Mouse (Mus musculus) heart, postnatal 0 days (tissue): Measurements from ENCODE around the gene Rd3l. TPM values are rescaled to one million over a fixed set of nuclear protein-coding genes. Genes with fewer than 3 reads are reported as not detected.
A peak's percentile ranks its signal among the peaks of the same experiment; 100 is the strongest.

Experiments used
- ATAC-seq: fragments of 200-750 bp; cut with Nextera tagmentation; 2 replicates; pipeline ENCODE4 v1.8.0; 2017; ENCODE audit warnings: low read depth, moderate number of reproducible peaks, moderate library complexity; ENCODE audit not compliant: insufficient read depth
- DNase-seq: peaks from one replicate; pipeline ENCODE4 v3.0.0-alpha.2; 2016; ENCODE audit warnings: low spot score
- H3K27ac ChIP-seq: fragments of 300-500 bp; sonication (generic); 2 replicates; pipeline ENCODE4 v1.5.1; 2014; ENCODE audit warnings: low read depth, mild to moderate bottlenecking
- H3K27me3 ChIP-seq: fragments of 300-500 bp; sonication (generic); 2 replicates; pipeline ENCODE4 v1.6.1; 2014; ENCODE audit warnings: low read length, mixed read lengths; ENCODE audit not compliant: control insufficient read depth, insufficient read depth
- H3K36me3 ChIP-seq: fragments of 300-500 bp; sonication (generic); replicated peaks from 2 replicates; pipeline ENCODE4 v1.6.1; 2014; ENCODE audit warnings: low read length, mixed read lengths; ENCODE audit not compliant: control insufficient read depth, insufficient read depth
- H3K4me1 ChIP-seq: fragments of 300-500 bp; sonication (generic); 2 replicates; pipeline ENCODE4 v1.6.1; 2014; ENCODE audit warnings: antibody characterized with exemption; ENCODE audit not compliant: control insufficient read depth, insufficient read depth
- H3K4me2 ChIP-seq: fragments of 300-500 bp; sonication (generic); 2 replicates; pipeline ENCODE4 v1.6.1; 2014; ENCODE audit warnings: low read depth, mild to moderate bottlenecking, low read length, moderate library complexity
- H3K4me3 ChIP-seq: fragments of 300-500 bp; sonication (generic); 2 replicates; pipeline ENCODE4 v1.5.1; 2014; ENCODE audit warnings: low read depth, low read length
- H3K9ac ChIP-seq: fragments of 300-500 bp; sonication (generic); replicated peaks from 2 replicates; pipeline ENCODE4 v1.6.1; 2014; ENCODE audit warnings: low read depth, low read length, mixed read lengths
- H3K9me3 ChIP-seq: fragments of 300-500 bp; sonication (generic); replicated peaks from 2 replicates; pipeline ENCODE4 v1.6.1; 2016; ENCODE audit warnings: low read length; ENCODE audit not compliant: control insufficient read depth
- CTCF ChIP-seq: IDR thresholded peaks from 2 replicates; pipeline ENCODE4 v1.5.1; 2016; ENCODE audit warnings: antibody characterized with exemption, control low read depth, low read depth
- EP300 ChIP-seq: IDR thresholded peaks from 2 replicates; pipeline ENCODE4 v1.6.1; 2016; ENCODE audit warnings: antibody characterized with exemption, low read depth
- WGBS: fragments of 180-500 bp; shearing (Covaris S2); extraction: QIAGEN DNeasy Blood & Tissue Kit; methylation state at CpG from one replicate; pipeline ENCODE4 v1.1.7; 2014; 5-methylcytosine and 5-hydroxymethylcytosine counted together
- polyA plus RNA-seq: library from polyadenylated mRNA; unstranded; fragments of >200 nt; fragmentation: Nextera tagmentation; extraction: Ambion mirVana; gene quantifications from 2 replicates; pipeline ENCODE4 v1.2.1, GENCODE M21; 2015
- total RNA-seq: library from RNA; depleted of rRNA; stranded (reverse); fragments of >200 nt; gene quantifications from 2 replicates; pipeline ENCODE4 v1.2.3, GENCODE M21; 2014; ENCODE audit warnings: low replicate concordance

Rd3l gene
- total and polyA plus RNA-seq, 2 experiments from 2014 or later: 0.77 TPM; not detected in 1

DNA sequence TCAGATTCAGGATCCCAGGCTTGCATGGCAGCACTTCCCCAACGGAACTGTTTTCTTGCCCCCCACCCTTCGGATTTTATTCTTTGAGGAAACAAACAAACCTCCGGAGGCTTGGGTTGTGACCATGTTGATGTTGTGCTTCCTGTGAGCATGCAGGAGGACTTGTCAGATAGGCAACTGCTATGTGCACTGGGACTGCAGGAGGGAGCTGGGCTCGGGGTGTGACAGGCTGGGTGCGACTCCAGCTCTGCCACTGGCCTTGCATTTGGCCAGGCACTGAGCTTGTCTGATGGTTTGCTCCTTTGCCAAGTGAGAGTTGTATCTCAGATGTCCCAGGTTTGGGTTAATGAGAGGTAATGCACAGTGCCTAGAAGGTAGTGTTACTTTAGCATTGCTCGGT, 2.8 kb downstream of the Rd3l start:
- 65% methylated on average over 6 of the region's 6 CpGs for WGBS

GRCm38 (mm10) chr12:111977138-111977537, 4.0 kb downstream of the Rd3l start:
- ATAC-seq: peak; percentile 83
- Histone ChIP-seq H3K27ac (peak overlapping the region; percentile 81), H3K9me3 (no peaks in the 10 kb centered on the region), H3K4me1 (peaks cover 14% of the 10 kb centered on the region), H3K4me3 (no peak overlapping the region), H3K4me2 (peak overlapping the region; percentile 15; the same call in 1 of the 2 replicates), H3K36me3 (no peaks in the 10 kb centered on the region), H3K9ac (no peak overlapping the region), H3K27me3 (no peaks in the 10 kb centered on the region)
- DNase-seq: peak; percentile 81
- 15% methylated on average over 6 of the region's 6 CpGs for WGBS
- TF ChIP-seq CTCF: no peak
- no peak for TF ChIP-seq EP300

More for the DNA sequence above, 2.8 kb downstream of the Rd3l start:
- no peaks in the 10 kb centered on the region for H3K36me3 ChIP-seq
- no peaks in the 10 kb centered on the region for H3K27me3 ChIP-seq
- no peaks in the 10 kb centered on the region for H3K9me3 ChIP-seq
- ATAC-seq (no peak), DNase-seq (no peak)
- no peak overlapping the region for H3K4me3 ChIP-seq
- 0 out of 2 replicates have a peak overlapping the region, but pooled peaks have one; percentile 81 for H3K27ac ChIP-seq
- peaks cover 14% of the 10 kb centered on the region for H3K4me1 ChIP-seq
- no peak for TF ChIP-seq EP300
- TF ChIP-seq CTCF: no peak
- H3K9ac ChIP-seq: no peak overlapping the region
- no peak overlapping the region for H3K4me2 ChIP-seq

- Histone ChIP-seq H3K9me3 (no peaks in the 10 kb centered on the region), H3K9ac (no peak overlapping the region), H3K4me1 (peaks cover 14% of the 10 kb centered on the region), H3K4me2 (no peak overlapping the region), H3K4me3 (no peak overlapping the region), H3K36me3 (no peaks in the 10 kb centered on the region), H3K27me3 (no peaks in the 10 kb centered on the region), H3K27ac (no peak overlapping the region)
- TF ChIP-seq EP300 (no peak), CTCF (no peak)
- no peak for DNase-seq
- 79% methylated on average over 6 of the region's 6 CpGs for WGBS
- no peak for ATAC-seq
These were observed 6.5 kb downstream of the Rd3l start for GRCm38 (mm10) chr12:111974578-111974977.

DNA sequence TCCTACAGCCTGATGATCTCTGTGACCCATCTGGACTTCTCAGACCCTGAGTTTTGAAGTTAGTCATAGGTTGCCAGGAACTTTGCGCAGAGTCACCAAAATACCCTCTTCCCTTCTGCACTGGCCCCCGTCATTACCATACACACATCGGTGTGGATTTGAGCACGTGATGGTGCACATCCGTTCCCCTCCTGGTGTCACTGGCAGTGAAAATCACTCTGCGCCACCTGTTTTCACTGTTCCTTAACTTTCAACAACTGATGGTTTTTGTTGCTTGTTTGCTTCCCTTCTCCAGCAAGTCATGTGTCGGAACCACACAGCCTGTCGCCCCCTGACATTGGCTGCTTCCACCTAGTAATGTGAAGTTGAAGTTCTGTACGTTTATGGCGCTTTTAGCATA, 8.6 kb downstream of the Rd3l start:
- WGBS: 85% methylated on average over 10 of the region's 10 CpGs
- no peak for DNase-seq
- no peak for ATAC-seq
- H3K36me3 ChIP-seq: no peaks in the 10 kb centered on the region
- H3K9me3 ChIP-seq: no peaks in the 10 kb centered on the region
- TF ChIP-seq EP300 (no peak), CTCF (no peak)
- no peaks in the 10 kb centered on the region for H3K27me3 ChIP-seq
- no peak overlapping the region for H3K9ac ChIP-seq
- H3K4me1 ChIP-seq: peaks cover 10% of the 10 kb centered on the region
- no peak overlapping the region for H3K4me2 ChIP-seq
- H3K4me3 ChIP-seq: no peak overlapping the region
- H3K27ac ChIP-seq: no peak overlapping the region

GRCm38 (mm10) chr12:111971231-111971686, 9.9 kb downstream of the Rd3l start, which contains the start of gene Tdrd9:
Gene Tdrd9, plus strand, starts transcription at chr12:111971559.
- no peak for TF ChIP-seq EP300
- no peak for TF ChIP-seq CTCF
- Histone ChIP-seq H3K27me3 (no peaks in the 10 kb centered on the region), H3K27ac (no peak within 1 kb of the TSS), H3K4me1 (no peaks in the 10 kb centered on the region), H3K36me3 (no peaks in the 10 kb centered on the region), H3K9ac (no peak within 1 kb of the TSS), H3K4me3 (no peak within 1 kb of the TSS), H3K9me3 (no peaks in the 10 kb centered on the region), H3K4me2 (no peak within 1 kb of the TSS)
- DNase-seq: no peak
- no peak for ATAC-seq
- WGBS: 80% methylated on average over 18 of the region's 18 CpGs

DNA sequence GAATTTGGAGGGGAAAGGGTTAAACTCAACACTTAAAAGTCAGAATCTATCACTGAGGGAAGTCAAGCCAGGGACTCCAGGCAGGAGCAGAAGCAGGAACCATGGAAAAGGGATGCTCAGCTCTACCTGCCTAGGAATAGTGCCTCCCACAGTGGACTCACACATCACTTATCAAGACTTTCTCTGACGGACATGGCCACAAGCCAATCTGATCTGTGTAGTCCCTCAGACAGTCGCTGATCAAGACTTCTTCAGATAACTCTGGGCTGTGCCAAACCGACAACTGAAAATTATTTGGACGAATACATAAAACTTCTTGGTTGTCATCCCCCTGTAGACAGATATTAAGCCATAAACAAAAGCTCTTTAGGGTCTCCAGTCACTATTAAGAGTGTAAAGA, 11.0 kb downstream of the Rd3l start:
- Histone ChIP-seq H3K9ac (no peak overlapping the region), H3K27me3 (no peaks in the 10 kb centered on the region), H3K9me3 (no peaks in the 10 kb centered on the region), H3K4me2 (no peak overlapping the region), H3K27ac (no peak overlapping the region), H3K4me3 (no peak overlapping the region), H3K36me3 (no peaks in the 10 kb centered on the region), H3K4me1 (peaks cover 8% of the 10 kb centered on the region; the same call in 1 of the 2 replicates)
- ATAC-seq (no peak), DNase-seq (no peak)
- TF ChIP-seq CTCF (no peak), EP300 (no peak)
- WGBS: 62% methylated on average over 4 of the region's 4 CpGs
